Mouse (Mus musculus): ENCODE results near the gene Rpl35. TPM values are rescaled to one million over a fixed set of nuclear protein-coding genes. Genes with fewer than 3 reads are reported as not detected.

The Rpl35 gene
- polyA plus RNA-seq, 1 experiment, result 1,492 TPM

GRCm38 (mm10) chr2:38997386-38998374, 7.7 kb downstream of the Rpl35 start, which contains the start of gene Wdr38:
Gene Wdr38, plus strand, starts transcription at chr2:38997476.
- Histone ChIP-seq H3K4me3 (ENCODE audit: insufficient read depth, poor library complexity, severe bottlenecking) (no peak within 1 kb of the TSS), H3K27me3 (ENCODE audit: control insufficient read depth, insufficient read depth, insufficient read length) (no peaks in the 10 kb centered on the region), H3ac (ENCODE audit: control insufficient read depth, insufficient read length, low read depth) (peak within 1 kb of the TSS; percentile 46), H3K79me3 (ENCODE audit: low read depth) (peaks cover 13% of the 10 kb centered on the region), H3K36me3 (ENCODE audit: control insufficient read depth, insufficient read depth) (peaks cover 36% of the 10 kb centered on the region), H3K79me2 (ENCODE audit: control insufficient read depth, insufficient read depth) (peaks cover 19% of the 10 kb centered on the region)
- no peak for TF ChIP-seq FOSL1 (IDR thresholded peaks at IDR 0.05; ENCODE audit: insufficient read depth, low read length, poor library complexity, severe bottlenecking)
- TF ChIP-seq MYOG (IDR thresholded peaks at IDR 0.05; ENCODE audit: control insufficient read depth, extremely low read depth, insufficient read length), result no peak
- TF ChIP-seq MAX (IDR thresholded peaks at IDR 0.05), result peak; percentile 94
- TF ChIP-seq CTCF (IDR thresholded peaks at IDR 0.05; ENCODE audit: control insufficient read depth, insufficient read depth, insufficient read length), result peak; percentile 92
- no peak for TF ChIP-seq CEBPB (IDR thresholded peaks at IDR 0.05; ENCODE audit: low read depth)
- peak; percentile 31 for TF ChIP-seq USF1 (IDR thresholded peaks at IDR 0.05; ENCODE audit: low read depth)
- TF ChIP-seq MYOD1 (IDR thresholded peaks at IDR 0.05; ENCODE audit: control insufficient read depth, insufficient read length, low read depth), result no peak

DNA sequence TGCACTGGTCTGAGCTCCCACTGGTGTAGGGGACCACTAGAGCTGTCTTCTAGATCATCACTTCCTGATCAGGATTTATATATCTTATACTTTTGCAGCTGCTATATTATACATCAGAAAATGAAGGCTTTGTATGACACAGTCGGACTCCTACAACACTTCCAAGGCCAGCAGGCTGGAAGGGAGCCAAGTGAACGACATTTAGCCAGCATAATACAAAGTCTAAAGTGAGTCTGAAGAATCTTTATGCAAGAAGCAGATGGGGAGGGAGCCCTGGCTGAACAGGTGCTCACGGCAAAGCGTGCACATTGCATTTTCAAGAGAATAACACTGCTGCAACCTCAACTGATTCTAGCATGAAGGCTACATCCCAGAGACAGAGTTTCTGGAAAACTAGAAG, 13.0 kb downstream of the Rpl35 start:
- no peaks in the 10 kb centered on the region for H3K36me3 ChIP-seq (ENCODE audit: control insufficient read depth, insufficient read depth)
- no peaks in the 10 kb centered on the region for H3K27me3 ChIP-seq (ENCODE audit: control insufficient read depth, insufficient read depth, insufficient read length)
- H3K79me3 ChIP-seq (ENCODE audit: low read depth), result no peaks in the 10 kb centered on the region
- no peak for TF ChIP-seq MYOG (IDR thresholded peaks at IDR 0.05; ENCODE audit: control insufficient read depth, extremely low read depth, insufficient read length)
- TF ChIP-seq FOSL1 (IDR thresholded peaks at IDR 0.05; ENCODE audit: insufficient read depth, low read length, poor library complexity, severe bottlenecking), result no peak
- no peak for TF ChIP-seq CTCF (IDR thresholded peaks at IDR 0.05; ENCODE audit: control insufficient read depth, insufficient read depth, insufficient read length)
- no peak for TF ChIP-seq MAX (IDR thresholded peaks at IDR 0.05)
- TF ChIP-seq USF1 (IDR thresholded peaks at IDR 0.05; ENCODE audit: low read depth), result no peak
- TF ChIP-seq MYOD1 (IDR thresholded peaks at IDR 0.05; ENCODE audit: control insufficient read depth, insufficient read length, low read depth), result no peak
- TF ChIP-seq CEBPB (IDR thresholded peaks at IDR 0.05; ENCODE audit: low read depth), result no peak
- no peaks in the 10 kb centered on the region for H3K79me2 ChIP-seq (ENCODE audit: control insufficient read depth, insufficient read depth)
- H3ac ChIP-seq (ENCODE audit: control insufficient read depth, insufficient read length, low read depth), result no peak overlapping the region
- no peak overlapping the region for H3K4me3 ChIP-seq (ENCODE audit: insufficient read depth, poor library complexity, severe bottlenecking)

GRCm38 (mm10) chr2:38992004-38992403, 13.4 kb downstream of the Rpl35 start:
- Histone ChIP-seq H3K27me3 (ENCODE audit: control insufficient read depth, insufficient read depth, insufficient read length) (no peaks in the 10 kb centered on the region), H3ac (ENCODE audit: control insufficient read depth, insufficient read length, low read depth) (no peak overlapping the region), H3K79me2 (ENCODE audit: control insufficient read depth, insufficient read depth) (no peaks in the 10 kb centered on the region), H3K79me3 (ENCODE audit: low read depth) (no peaks in the 10 kb centered on the region), H3K4me3 (ENCODE audit: insufficient read depth, poor library complexity, severe bottlenecking) (no peak overlapping the region), H3K36me3 (ENCODE audit: control insufficient read depth, insufficient read depth) (no peaks in the 10 kb centered on the region)
- TF ChIP-seq CTCF (IDR thresholded peaks at IDR 0.05; ENCODE audit: control insufficient read depth, insufficient read depth, insufficient read length), result no peak
- no peak for TF ChIP-seq USF1 (IDR thresholded peaks at IDR 0.05; ENCODE audit: low read depth)
- no peak for TF ChIP-seq MYOG (IDR thresholded peaks at IDR 0.05; ENCODE audit: control insufficient read depth, extremely low read depth, insufficient read length)

GRCm38 (mm10) chr2:38988929-38989328, 16.5 kb downstream of the Rpl35 start:
- H3K27me3 ChIP-seq (ENCODE audit: control insufficient read depth, insufficient read depth, insufficient read length), result no peaks in the 10 kb centered on the region
- no peaks in the 10 kb centered on the region for H3K79me3 ChIP-seq (ENCODE audit: low read depth)
- no peaks in the 10 kb centered on the region for H3K36me3 ChIP-seq (ENCODE audit: control insufficient read depth, insufficient read depth)
- H3ac ChIP-seq (ENCODE audit: control insufficient read depth, insufficient read length, low read depth), result no peak overlapping the region
- H3K4me3 ChIP-seq (ENCODE audit: insufficient read depth, poor library complexity, severe bottlenecking), result no peak overlapping the region
- H3K79me2 ChIP-seq (ENCODE audit: control insufficient read depth, insufficient read depth), result no peaks in the 10 kb centered on the region
- TF ChIP-seq CEBPB (IDR thresholded peaks at IDR 0.05; ENCODE audit: low read depth), result no peak
- no peak for TF ChIP-seq USF1 (IDR thresholded peaks at IDR 0.05; ENCODE audit: low read depth)
- no peak for TF ChIP-seq MAX (IDR thresholded peaks at IDR 0.05)
- no peak for TF ChIP-seq CTCF (IDR thresholded peaks at IDR 0.05; ENCODE audit: control insufficient read depth, insufficient read depth, insufficient read length)
- TF ChIP-seq MYOG (IDR thresholded peaks at IDR 0.05; ENCODE audit: control insufficient read depth, extremely low read depth, insufficient read length), result no peak
- no peak for TF ChIP-seq MYOD1 (IDR thresholded peaks at IDR 0.05; ENCODE audit: control insufficient read depth, insufficient read length, low read depth)
- TF ChIP-seq FOSL1 (IDR thresholded peaks at IDR 0.05; ENCODE audit: insufficient read depth, low read length, poor library complexity, severe bottlenecking), result no peak

DNA sequence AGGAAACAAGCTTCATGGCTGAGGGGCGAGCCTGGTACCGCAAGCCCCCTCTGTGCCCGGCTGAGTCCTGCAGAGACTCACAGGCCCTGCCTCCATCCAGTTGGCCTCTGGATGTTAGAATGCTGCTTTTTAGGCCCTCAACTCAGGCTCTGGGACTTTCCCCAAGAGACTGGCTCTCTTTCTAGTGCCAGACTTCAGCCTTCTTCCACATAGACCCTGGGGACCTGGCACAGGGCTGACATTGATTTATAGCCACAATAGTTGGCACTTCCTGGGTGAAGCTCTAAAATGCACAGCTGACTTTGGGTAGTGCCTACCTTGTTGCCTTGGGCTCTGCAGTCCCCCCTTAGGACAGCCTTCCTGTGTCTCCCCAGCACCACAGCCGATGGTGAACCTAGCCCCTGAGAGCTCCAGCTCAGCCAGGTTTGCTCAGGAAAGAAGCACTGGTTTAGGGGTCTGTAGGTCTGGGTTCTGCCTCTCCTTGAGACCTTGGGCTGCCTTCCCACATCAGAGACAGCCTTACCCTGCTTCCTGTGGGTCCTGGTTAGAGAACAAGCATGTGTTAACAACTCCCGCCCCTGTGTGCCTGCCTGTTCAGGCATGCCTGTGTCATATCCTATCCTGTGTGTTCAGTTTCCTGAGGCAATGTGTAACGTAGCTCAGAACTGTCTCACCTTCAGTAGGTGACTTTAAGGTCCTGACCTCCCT, 17.5 kb downstream of the Rpl35 start:
- Histone ChIP-seq H3K79me2 (ENCODE audit: control insufficient read depth, insufficient read depth) (no peaks in the 10 kb centered on the region), H3K27me3 (ENCODE audit: control insufficient read depth, insufficient read depth, insufficient read length) (no peaks in the 10 kb centered on the region), H3K4me3 (ENCODE audit: insufficient read depth, poor library complexity, severe bottlenecking) (no peak overlapping the region), H3ac (ENCODE audit: control insufficient read depth, insufficient read length, low read depth) (no peak overlapping the region), H3K36me3 (ENCODE audit: control insufficient read depth, insufficient read depth) (no peaks in the 10 kb centered on the region), H3K79me3 (ENCODE audit: low read depth) (no peaks in the 10 kb centered on the region)
- TF ChIP-seq MAX (IDR thresholded peaks at IDR 0.05), result no peak
- TF ChIP-seq MYOD1 (IDR thresholded peaks at IDR 0.05; ENCODE audit: control insufficient read depth, insufficient read length, low read depth), result no peak
- no peak for TF ChIP-seq FOSL1 (IDR thresholded peaks at IDR 0.05; ENCODE audit: insufficient read depth, low read length, poor library complexity, severe bottlenecking)
- no peak for TF ChIP-seq MYOG (IDR thresholded peaks at IDR 0.05; ENCODE audit: control insufficient read depth, extremely low read depth, insufficient read length)
- TF ChIP-seq CEBPB (IDR thresholded peaks at IDR 0.05; ENCODE audit: low read depth), result no peak
- no peak for TF ChIP-seq CTCF (IDR thresholded peaks at IDR 0.05; ENCODE audit: control insufficient read depth, insufficient read depth, insufficient read length)
- TF ChIP-seq USF1 (IDR thresholded peaks at IDR 0.05; ENCODE audit: low read depth), result no peak
